Mouse (Mus musculus) brain, embryonic 18.5 days (tissue): ENCODE measurements around the gene Aspa.
"Not testable (repeated sequence)": the region's sequence is repeated elsewhere in the genome, so short reads cannot be mapped to it uniquely, and the experiment has no call there.

ENCODE experiments used
- DNase-seq: peaks from one replicate; pipeline ENCODE4 v3.0.0-alpha.2; 2012; ENCODE audit warnings: low read depth, low spot score

The Aspa gene

GRCm38 (mm10) chr11:73329442-73329841, at the start of gene Aspa, which contains the start of the genes Gm49340 and Spata22:
Gene Aspa, minus strand, starts transcription at chr11:73329596.
Gene Gm49340, plus strand, starts transcription at chr11:73329741.
Gene Spata22, plus strand, starts transcription at chr11:73329741.
- DNase-seq: no peak

- no peak for DNase-seq
These were observed 41.5 kb upstream of the Aspa start, which contains the start of gene Olfr376 for GRCm38 (mm10) chr11:73370946-73371345. Gene Olfr376, plus strand, starts transcription at chr11:73371246.

GRCm38 (mm10) chr11:73350483-73350882, 21.1 kb upstream of the Aspa start, which contains the start of gene Olfr20:
Gene Olfr20, plus strand, starts transcription at chr11:73350783.
- no peak for DNase-seq

GRCm38 (mm10) chr11:73336919-73337318, 7.5 kb upstream of the Aspa start:
- DNase-seq: no peak

GRCm38 (mm10) chr11:73333357-73333756, 4.0 kb upstream of the Aspa start:
- no peak for DNase-seq

- DNase-seq: no peak
These were observed 2.0 kb downstream of the Aspa start for GRCm38 (mm10) chr11:73327361-73327760.

- DNase-seq: no peak
These were observed 2.9 kb downstream of the Aspa start for GRCm38 (mm10) chr11:73326485-73326886.

GRCm38 (mm10) chr11:73323906-73324830, 5.2 kb downstream of the Aspa start:
- DNase-seq: no peak

- DNase-seq: not testable (repeated sequence)
These were observed 8.3 kb downstream of the Aspa start for GRCm38 (mm10) chr11:73321064-73321463.

- not testable (repeated sequence) for DNase-seq
These were observed 10.8 kb downstream of the Aspa start for GRCm38 (mm10) chr11:73318581-73318980.

GRCm38 (mm10) chr11:73315961-73316360, 13.4 kb downstream of the Aspa start:
- no peak for DNase-seq

GRCm38 (mm10) chr11:73303123-73303522, 26.3 kb downstream of the Aspa start:
- DNase-seq: no peak

- DNase-seq: no peak
These were observed 39.8 kb downstream of the Aspa start for GRCm38 (mm10) chr11:73289621-73290020.

- no peak for DNase-seq
These were observed 45.0 kb downstream of the Aspa start for GRCm38 (mm10) chr11:73284351-73284750.

GRCm38 (mm10) chr11:73283926-73284325, 45.5 kb downstream of the Aspa start:
- DNase-seq: no peak

GRCm38 (mm10) chr11:73283369-73283768, 46.0 kb downstream of the Aspa start:
- DNase-seq: no peak

GRCm38 (mm10) chr11:73281528-73282027, 47.8 kb downstream of the Aspa start:
- DNase-seq: peak; percentile 47

- no peak for DNase-seq
These were observed 48.7 kb downstream of the Aspa start for GRCm38 (mm10) chr11:73280710-73281109.

- no peak for DNase-seq
These were observed 54.6 kb downstream of the Aspa start for GRCm38 (mm10) chr11:73274821-73275220.

- no peak for DNase-seq
These were observed 62.1 kb downstream of the Aspa start, which contains the start of gene Trpv3 for GRCm38 (mm10) chr11:73267267-73267666. Gene Trpv3, plus strand, starts transcription at chr11:73267388.

- DNase-seq: no peak
These were observed 68.0 kb downstream of the Aspa start for GRCm38 (mm10) chr11:73261385-73261784.

GRCm38 (mm10) chr11:73260457-73260856, 68.9 kb downstream of the Aspa start:
- DNase-seq: no peak

GRCm38 (mm10) chr11:73258664-73259063, 70.7 kb downstream of the Aspa start:
- no peak for DNase-seq
